Mouse (Mus musculus) neural tube, embryonic 14.5 days (tissue): ENCODE measurements around the gene Nrg3. TPM values are rescaled to one million over a fixed set of nuclear protein-coding genes. Genes with fewer than 3 reads are reported as not detected.

ENCODE experiments used
- ATAC-seq: fragments of 200-750 bp; cut with Nextera tagmentation; 2 replicates; pipeline ENCODE4 v1.8.0; 2017; ENCODE audit warnings: low read depth, mild to moderate bottlenecking, moderate TSS enrichment, moderate library complexity
- H3K27ac ChIP-seq: fragments of 300-500 bp; sonication (generic); 2 replicates; pipeline ENCODE4 v1.5.1; 2014; ENCODE audit warnings: low read depth, mild to moderate bottlenecking, control low read depth, low read length, moderate library complexity, mixed read lengths
- H3K27me3 ChIP-seq: fragments of 300-500 bp; sonication (generic); 2 replicates; pipeline ENCODE4 v1.6.1; 2014; ENCODE audit warnings: low read length; ENCODE audit not compliant: control insufficient read depth, insufficient read depth
- H3K36me3 ChIP-seq: fragments of 300-500 bp; sonication (generic); 2 replicates; pipeline ENCODE4 v1.6.1; 2014; ENCODE audit warnings: low read length, mixed read lengths; ENCODE audit not compliant: control insufficient read depth, insufficient read depth
- H3K4me1 ChIP-seq: fragments of 300-500 bp; sonication (generic); 2 replicates; pipeline ENCODE4 v1.6.1; 2014; ENCODE audit warnings: low read length; ENCODE audit not compliant: control insufficient read depth, insufficient read depth
- H3K4me2 ChIP-seq: fragments of 300-500 bp; sonication (generic); 2 replicates; pipeline ENCODE4 v1.6.1; 2014; ENCODE audit warnings: mild to moderate bottlenecking, low read depth, low read length, control low read depth
- H3K4me3 ChIP-seq: fragments of 300-500 bp; sonication (generic); 2 replicates; pipeline ENCODE4 v1.5.1; 2014; ENCODE audit warnings: low read depth, low read length, control low read depth, mixed read lengths
- H3K9ac ChIP-seq: fragments of 300-500 bp; sonication (generic); replicated peaks from 2 replicates; pipeline ENCODE4 v1.6.1; 2014; ENCODE audit warnings: low read depth, mild to moderate bottlenecking, control low read depth, low read length, mixed read lengths
- H3K9me3 ChIP-seq: fragments of 300-500 bp; sonication (generic); 2 replicates; pipeline ENCODE4 v1.6.1; 2016; ENCODE audit warnings: low read length; ENCODE audit not compliant: control insufficient read depth
- WGBS: fragments of 180-500 bp; shearing (Covaris S2); extraction: QIAGEN DNeasy Blood & Tissue Kit; methylation state at CpG from one replicate; pipeline ENCODE4 v1.1.7; 2014; 5-methylcytosine and 5-hydroxymethylcytosine counted together
- polyA plus RNA-seq: library from polyadenylated mRNA; unstranded; fragments of >200 nt; fragmentation: Nextera tagmentation; extraction: Ambion mirVana; gene quantifications from 2 replicates; pipeline ENCODE4 v1.2.1, GENCODE M21; 2014

The Nrg3 gene
- polyA plus RNA-seq, 1 experiment from 2014 or later, result 20.8 TPM

DNA sequence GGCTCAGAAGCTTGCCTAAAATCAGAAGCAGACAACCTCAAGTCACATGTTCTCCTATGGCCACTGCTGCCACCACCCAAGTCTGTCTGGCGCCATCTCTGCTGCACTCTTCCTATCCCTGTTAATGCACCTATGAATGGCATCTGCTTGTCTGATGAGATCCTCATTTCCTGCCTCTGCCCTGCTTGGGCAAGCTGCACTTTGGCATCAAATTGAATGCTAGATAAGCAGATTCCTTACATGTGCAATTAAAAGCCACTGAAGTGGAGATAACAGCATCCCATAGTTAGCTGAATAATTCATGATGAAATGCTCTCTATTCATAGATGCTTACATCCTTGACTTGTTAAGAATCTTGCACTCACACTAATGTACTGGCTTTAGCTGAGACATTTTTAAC is 648.0 kb downstream of the Nrg3 start:
- Histone ChIP-seq H3K27me3 (no peaks in the 10 kb centered on the region), H3K9ac (no peak overlapping the region), H3K4me1 (no peaks in the 10 kb centered on the region), H3K4me2 (no peak overlapping the region), H3K9me3 (no peaks in the 10 kb centered on the region), H3K36me3 (no peaks in the 10 kb centered on the region), H3K4me3 (no peak overlapping the region), H3K27ac (no peak overlapping the region)
- WGBS, result 70% methylated on average over 1 of the region's 1 CpGs
- peak; percentile 81; the same call in 1 of the 2 replicates for ATAC-seq

DNA sequence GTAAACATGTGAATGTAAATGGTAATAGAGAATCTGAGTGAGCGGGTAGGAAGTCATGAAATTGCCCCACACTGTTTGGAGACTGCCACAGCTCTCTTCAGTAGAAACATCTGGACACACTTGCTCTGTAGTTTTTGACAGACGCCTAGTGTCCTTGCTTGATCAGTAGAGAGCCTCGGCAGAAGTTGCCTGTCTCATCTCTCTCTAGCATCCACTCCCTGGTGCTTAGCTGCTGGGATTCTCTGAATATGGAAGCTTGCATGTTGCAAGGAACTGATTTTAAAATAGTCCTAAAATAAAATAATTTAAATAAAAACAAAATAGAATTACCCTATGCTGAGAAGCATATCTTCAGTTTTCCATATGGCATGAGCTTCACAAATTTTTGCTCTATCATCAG is 675.9 kb downstream of the Nrg3 start:
- Histone ChIP-seq H3K9ac (no peak overlapping the region), H3K36me3 (no peaks in the 10 kb centered on the region), H3K27me3 (no peaks in the 10 kb centered on the region), H3K4me1 (no peaks in the 10 kb centered on the region), H3K9me3 (no peaks in the 10 kb centered on the region), H3K27ac (no peak overlapping the region), H3K4me3 (no peak overlapping the region), H3K4me2 (no peak overlapping the region)
- WGBS, result 87% methylated on average over 3 of the region's 3 CpGs
- ATAC-seq, result no peak

DNA sequence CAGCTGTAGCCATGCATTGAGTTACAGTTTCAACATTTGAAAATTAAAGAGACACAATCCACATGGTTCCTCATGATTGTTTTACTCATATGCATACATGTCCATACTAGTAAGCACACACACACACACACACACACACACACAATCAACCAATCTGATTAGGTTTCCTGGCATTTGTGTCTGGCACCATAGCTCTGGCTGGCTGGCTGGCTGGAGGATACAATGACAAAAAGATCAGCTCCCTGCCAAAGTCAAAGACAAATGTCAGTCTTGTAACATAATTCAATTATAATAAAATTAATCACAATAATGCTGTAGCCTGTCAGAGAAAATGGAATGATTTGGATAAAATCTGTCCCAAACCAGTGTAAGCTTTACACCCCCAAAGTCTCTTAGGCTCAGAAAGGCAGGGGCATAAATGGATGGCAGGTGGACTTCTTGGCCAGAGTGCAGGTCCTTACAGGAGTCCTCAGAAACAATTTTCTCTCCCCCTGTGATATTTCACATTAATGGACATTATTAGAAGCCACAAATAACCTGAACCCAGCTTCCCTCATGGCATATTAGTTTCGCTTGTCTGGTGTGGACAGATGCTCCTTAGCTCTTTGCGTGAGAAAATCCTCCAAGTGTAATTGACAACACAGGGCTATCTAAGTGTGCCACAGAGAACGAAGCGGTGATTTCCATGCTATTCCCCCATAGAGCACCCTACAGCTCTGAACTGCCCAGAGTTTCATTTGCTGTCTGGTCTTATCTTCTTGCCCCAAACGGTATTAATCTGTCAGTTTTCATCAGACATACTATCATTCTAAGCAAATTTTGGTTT is 697.4 kb downstream of the Nrg3 start:
- H3K36me3 ChIP-seq, result no peaks in the 10 kb centered on the region
- H3K4me1 ChIP-seq, result no peaks in the 10 kb centered on the region
- H3K4me3 ChIP-seq, result no peak overlapping the region
- H3K9me3 ChIP-seq, result no peaks in the 10 kb centered on the region
- no peaks in the 10 kb centered on the region for H3K27me3 ChIP-seq
- no peak overlapping the region for H3K27ac ChIP-seq
- WGBS, result 70% methylated on average over 5 of the region's 5 CpGs
- no peak for ATAC-seq
- no peak overlapping the region for H3K4me2 ChIP-seq
- no peak overlapping the region for H3K9ac ChIP-seq

DNA sequence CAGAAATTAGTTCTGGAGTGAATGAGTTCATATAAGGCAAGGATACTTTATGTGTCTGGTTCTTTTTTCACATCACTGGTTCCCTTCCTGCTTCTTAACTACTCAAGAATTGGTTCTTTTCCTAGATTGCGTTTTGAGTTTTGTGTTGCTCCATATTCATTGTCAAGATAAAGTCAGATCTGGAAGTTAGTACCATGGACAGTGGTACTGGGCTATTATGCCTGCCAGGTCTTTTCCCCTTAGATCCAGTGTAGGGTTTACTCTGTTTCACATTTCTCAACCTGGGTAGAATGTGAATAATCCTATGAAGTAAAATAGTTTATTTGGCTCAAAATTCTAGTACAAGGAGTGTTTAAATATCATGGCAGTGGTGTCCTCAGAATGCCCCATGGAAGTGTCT is 698.1 kb downstream of the Nrg3 start:
- 82% methylated on average over 1 of the region's 1 CpGs for WGBS

DNA sequence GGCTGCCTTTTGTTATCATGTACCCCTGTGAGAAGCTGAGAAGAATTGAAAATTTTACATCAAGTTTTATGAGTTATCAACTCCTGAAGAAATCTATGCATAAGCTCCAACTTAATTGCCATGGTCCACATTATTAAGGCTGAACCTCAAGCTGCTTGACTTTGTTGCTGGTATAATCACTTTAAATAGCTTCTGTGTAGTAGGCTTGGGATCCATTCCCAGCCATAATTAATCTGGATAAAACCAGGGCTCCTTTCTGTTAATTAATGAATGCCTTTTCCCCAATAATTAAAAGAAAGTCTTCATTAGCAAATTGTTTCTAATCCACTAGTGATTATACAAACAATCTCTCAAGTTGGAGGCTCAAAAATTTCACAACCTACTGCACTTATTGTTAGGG is 742.4 kb downstream of the Nrg3 start:
- ATAC-seq, result no peak
- H3K9me3 ChIP-seq, result no peaks in the 10 kb centered on the region
- no peak overlapping the region for H3K27ac ChIP-seq
- no peaks in the 10 kb centered on the region for H3K4me1 ChIP-seq
- no peak overlapping the region for H3K4me3 ChIP-seq
- H3K9ac ChIP-seq, result no peak overlapping the region
- no peaks in the 10 kb centered on the region for H3K27me3 ChIP-seq
- H3K4me2 ChIP-seq, result no peak overlapping the region
- no peaks in the 10 kb centered on the region for H3K36me3 ChIP-seq

More for the DNA sequence above, 698.1 kb downstream of the Nrg3 start:
- H3K4me1 ChIP-seq, result no peaks in the 10 kb centered on the region
- no peak overlapping the region for H3K4me3 ChIP-seq
- no peaks in the 10 kb centered on the region for H3K36me3 ChIP-seq
- H3K27me3 ChIP-seq, result no peaks in the 10 kb centered on the region
- H3K9me3 ChIP-seq, result no peaks in the 10 kb centered on the region
- no peak overlapping the region for H3K27ac ChIP-seq
- no peak overlapping the region for H3K9ac ChIP-seq
- H3K4me2 ChIP-seq, result no peak overlapping the region
- no peak for ATAC-seq

DNA sequence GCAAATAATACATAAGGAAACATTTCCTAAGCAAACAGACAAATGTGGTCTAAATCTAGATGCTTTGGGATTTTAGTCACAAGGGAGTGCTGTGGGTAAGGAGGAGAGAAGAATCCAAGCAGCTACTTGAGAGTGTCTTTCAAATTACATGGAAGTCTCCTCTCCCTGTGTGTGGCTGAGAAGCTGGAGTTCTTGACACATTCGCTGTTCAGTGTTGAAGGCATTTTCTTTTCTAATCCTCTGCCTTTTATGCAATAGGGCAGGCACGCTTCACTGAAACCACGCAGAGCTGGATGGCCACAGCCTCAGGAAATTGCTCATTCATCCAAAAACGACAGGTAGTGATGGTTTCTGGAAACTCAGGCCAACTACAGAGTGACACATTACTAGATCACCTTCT is 769.0 kb downstream of the Nrg3 start:
- H3K27ac ChIP-seq, result no peak overlapping the region
- WGBS, result 55% methylated on average over 4 of the region's 4 CpGs
- H3K36me3 ChIP-seq, result no peaks in the 10 kb centered on the region
- H3K9me3 ChIP-seq, result no peaks in the 10 kb centered on the region
- no peak overlapping the region for H3K9ac ChIP-seq
- H3K4me1 ChIP-seq, result no peaks in the 10 kb centered on the region
- no peak overlapping the region for H3K4me3 ChIP-seq
- no peaks in the 10 kb centered on the region for H3K27me3 ChIP-seq
- no peak for ATAC-seq
- no peak overlapping the region for H3K4me2 ChIP-seq

DNA sequence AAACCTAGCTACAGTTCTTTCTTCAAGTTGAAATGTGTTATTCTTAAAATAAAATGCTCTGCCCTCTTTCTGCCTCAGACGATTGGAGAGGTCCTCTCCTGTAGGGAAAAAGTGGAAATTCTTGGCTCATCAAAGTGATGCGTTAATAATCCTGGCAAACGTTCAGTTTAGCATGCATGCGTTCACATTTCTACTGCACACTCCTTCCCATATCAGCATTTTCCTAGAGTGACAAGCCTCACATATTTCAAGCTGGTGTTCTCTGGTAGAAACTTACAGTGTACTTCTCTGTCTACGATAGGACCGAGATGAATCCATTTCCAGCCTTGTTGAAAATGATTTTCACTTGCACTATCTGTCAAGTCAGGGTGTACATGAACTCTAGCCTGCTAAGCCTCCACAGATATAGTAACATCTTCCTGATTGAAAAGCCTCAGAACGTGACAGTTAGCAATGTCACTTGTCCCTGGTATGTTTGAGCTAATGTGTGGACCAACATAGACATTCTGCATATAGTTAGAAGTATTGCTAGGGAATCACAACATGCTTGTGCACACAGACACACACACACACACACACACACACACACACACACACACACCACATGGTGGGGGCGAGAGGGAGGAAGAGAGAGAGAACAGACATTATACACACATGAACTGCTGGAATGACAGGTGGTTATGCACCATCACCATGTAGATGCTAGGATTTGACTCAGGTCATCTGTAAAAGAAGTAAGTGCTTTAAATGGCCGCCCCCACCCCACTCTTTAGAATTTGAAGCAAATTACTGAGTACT is 770.1 kb downstream of the Nrg3 start:
- H3K9me3 ChIP-seq, result no peaks in the 10 kb centered on the region
- H3K27me3 ChIP-seq, result no peaks in the 10 kb centered on the region
- H3K4me2 ChIP-seq, result no peak overlapping the region
- H3K36me3 ChIP-seq, result no peaks in the 10 kb centered on the region
- no peak overlapping the region for H3K9ac ChIP-seq
- no peak overlapping the region for H3K27ac ChIP-seq
- WGBS, result 84% methylated on average over 9 of the region's 9 CpGs
- no peak overlapping the region for H3K4me3 ChIP-seq
- no peaks in the 10 kb centered on the region for H3K4me1 ChIP-seq
- no peak for ATAC-seq

DNA sequence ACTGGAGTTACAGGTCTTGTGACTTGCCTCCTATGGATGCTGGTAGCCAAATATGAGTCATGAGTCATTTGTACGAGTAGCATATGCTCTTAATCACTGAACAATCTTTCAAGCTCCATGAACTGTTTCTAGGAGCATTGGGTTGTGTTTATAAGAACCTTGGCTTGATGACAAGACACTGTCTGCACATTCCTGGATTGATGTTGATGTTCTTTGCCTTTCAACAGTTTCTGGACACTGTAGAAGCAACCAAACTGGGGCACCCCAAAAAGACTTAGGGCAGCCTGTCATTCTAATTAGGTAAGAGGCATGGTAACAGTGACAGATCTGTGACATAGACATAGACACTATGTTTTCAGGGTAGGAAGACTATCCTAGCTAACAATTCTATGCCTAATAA is 771.5 kb downstream of the Nrg3 start:
- Histone ChIP-seq H3K27me3 (no peaks in the 10 kb centered on the region), H3K4me3 (no peak overlapping the region), H3K9ac (no peak overlapping the region), H3K4me1 (no peaks in the 10 kb centered on the region), H3K4me2 (no peak overlapping the region), H3K9me3 (no peaks in the 10 kb centered on the region), H3K27ac (no peak overlapping the region), H3K36me3 (no peaks in the 10 kb centered on the region)
- ATAC-seq, result no peak
- 62% methylated on average over 1 of the region's 1 CpGs for WGBS

DNA sequence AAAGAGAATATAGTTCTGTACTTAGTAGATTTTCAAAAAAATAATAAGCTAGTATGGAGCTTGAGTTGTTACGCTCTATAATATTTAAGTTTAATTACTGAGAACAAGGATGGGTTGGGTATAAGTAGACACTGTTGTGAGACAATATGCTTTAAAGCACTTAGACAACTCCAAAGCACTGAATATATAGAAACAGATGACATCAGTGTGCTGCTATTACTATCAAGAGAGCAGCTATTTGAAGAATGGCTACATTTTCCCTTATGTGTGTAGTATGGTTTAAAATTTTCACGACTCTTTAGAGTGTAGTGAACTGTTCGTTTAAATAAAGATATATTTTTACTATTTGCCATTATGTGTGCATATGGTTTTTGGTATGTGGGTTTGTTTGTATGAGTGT is 771.9 kb downstream of the Nrg3 start:
- Histone ChIP-seq H3K9ac (no peak overlapping the region), H3K4me1 (no peaks in the 10 kb centered on the region)
- ATAC-seq, result no peak

More for the DNA sequence above, 771.9 kb downstream of the Nrg3 start:
- no peak overlapping the region for H3K4me3 ChIP-seq
- 93% methylated on average over 3 of the region's 3 CpGs for WGBS
- H3K27ac ChIP-seq, result no peak overlapping the region
- no peak overlapping the region for H3K4me2 ChIP-seq
- no peaks in the 10 kb centered on the region for H3K9me3 ChIP-seq
- no peaks in the 10 kb centered on the region for H3K36me3 ChIP-seq
- no peaks in the 10 kb centered on the region for H3K27me3 ChIP-seq
